Mouse (Mus musculus): ENCODE data around the gene Il1rn. TPM values are rescaled to one million over a fixed set of nuclear protein-coding genes. Genes with fewer than 3 reads are reported as not detected.

Il1rn gene
- total and polyA plus RNA-seq, 3 experiments: not detected

- no peaks in the 10 kb centered on the region for H3K4me1 ChIP-seq (ENCODE audit: control insufficient read depth in 1 of 2, insufficient read depth in 2 of 2, low read length in 2 of 2)
- H3K27ac ChIP-seq (ENCODE audit: control insufficient read depth, low read depth, low read length): no peak overlapping the region
- no peaks in the 10 kb centered on the region for H3K79me2 ChIP-seq (ENCODE audit: control insufficient read depth, insufficient read depth, low read length, poor library complexity)
- DNase-seq (ENCODE audit: low read depth, low spot score): no peak
- H3K9ac ChIP-seq (ENCODE audit: control insufficient read depth, low read depth, low read length, poor library complexity, severe bottlenecking): no peak overlapping the region
- TF ChIP-seq MAFK (IDR thresholded peaks at IDR 0.05; ENCODE audit: borderline replicate concordance, low read depth, low read length) (no peak), CTCF (IDR thresholded peaks at IDR 0.05 in 2 of 3, conservative IDR thresholded peaks at IDR 0.05 in 1 of 3; ENCODE audit: control insufficient read depth in 1 of 3, insufficient read depth in 1 of 3, low read depth in 2 of 3, low read length in 3 of 3, poor library complexity in 1 of 3, severe bottlenecking in 1 of 3) (no peak)
- H3K36me3 ChIP-seq (ENCODE audit: control insufficient read depth in 1 of 2, insufficient read depth in 2 of 2, low read length in 2 of 2): no peaks in the 10 kb centered on the region
- no peaks in the 10 kb centered on the region for H3K27me3 ChIP-seq (ENCODE audit: control insufficient read depth in 1 of 2, insufficient read depth in 2 of 2, low read length in 2 of 2)
- no peak overlapping the region for H3K4me3 ChIP-seq (ENCODE audit: control insufficient read depth in 1 of 2, insufficient read depth in 1 of 2, low read depth in 2 of 2, low read length in 2 of 2)
- no peaks in the 10 kb centered on the region for H3K9me3 ChIP-seq (replicated peaks; ENCODE audit: insufficient read depth, low read length)
Measured at GRCm38 (mm10) chr2:24366214-24366975, 29.7 kb downstream of the Il1rn start.

- H3K9ac ChIP-seq (ENCODE audit: control insufficient read depth, low read depth, low read length, poor library complexity, severe bottlenecking): no peak within 1 kb of the TSS
- H3K4me3 ChIP-seq (ENCODE audit: control insufficient read depth in 1 of 2, insufficient read depth in 1 of 2, low read depth in 2 of 2, low read length in 2 of 2): no peak within 1 kb of the TSS
- no peaks in the 10 kb centered on the region for H3K27me3 ChIP-seq (ENCODE audit: control insufficient read depth in 1 of 2, insufficient read depth in 2 of 2, low read length in 2 of 2)
- no peak for TF ChIP-seq EP300 (IDR thresholded peaks at IDR 0.05; ENCODE audit: low read depth in 1 of 2, low read length in 2 of 2)
- no peak for TF ChIP-seq CTCF (IDR thresholded peaks at IDR 0.05 in 2 of 3, conservative IDR thresholded peaks at IDR 0.05 in 1 of 3; ENCODE audit: control insufficient read depth in 1 of 3, insufficient read depth in 1 of 3, low read depth in 2 of 3, low read length in 3 of 3, poor library complexity in 1 of 3, severe bottlenecking in 1 of 3)
- no peak for TF ChIP-seq ZC3H11A (IDR thresholded peaks at IDR 0.05; ENCODE audit: low read depth, low read length)
- no peak for TF ChIP-seq E2F4 (IDR thresholded peaks at IDR 0.05; ENCODE audit: borderline replicate concordance, low read depth, low read length)
- no peak for TF ChIP-seq TCF12 (IDR thresholded peaks at IDR 0.05; ENCODE audit: low read depth, low read length)
- H3K79me2 ChIP-seq (ENCODE audit: control insufficient read depth, insufficient read depth, low read length, poor library complexity): no peaks in the 10 kb centered on the region
- H3K27ac ChIP-seq (ENCODE audit: control insufficient read depth, low read depth, low read length): no peak within 1 kb of the TSS
- no peaks in the 10 kb centered on the region for H3K9me3 ChIP-seq (replicated peaks; ENCODE audit: insufficient read depth, low read length)
- H3K4me1 ChIP-seq (ENCODE audit: control insufficient read depth in 1 of 2, insufficient read depth in 2 of 2, low read length in 2 of 2): no peaks in the 10 kb centered on the region
- no peak for DNase-seq (ENCODE audit: low read depth, low spot score)
- H3K36me3 ChIP-seq (ENCODE audit: control insufficient read depth in 1 of 2, insufficient read depth in 2 of 2, low read length in 2 of 2): no peaks in the 10 kb centered on the region
Measured at GRCm38 (mm10) chr2:24367030-24367894, 30.6 kb downstream of the Il1rn start, which contains the start of gene Psd4. Psd4 (plus strand) TSS chr2:24367580.

- Histone ChIP-seq H3K9ac (ENCODE audit: control insufficient read depth, low read depth, low read length, poor library complexity, severe bottlenecking) (no peak overlapping the region), H3K9me3 (replicated peaks; ENCODE audit: insufficient read depth, low read length) (no peaks in the 10 kb centered on the region), H3K4me1 (ENCODE audit: control insufficient read depth in 1 of 2, insufficient read depth in 2 of 2, low read length in 2 of 2) (no peaks in the 10 kb centered on the region), H3K36me3 (ENCODE audit: control insufficient read depth in 1 of 2, insufficient read depth in 2 of 2, low read length in 2 of 2) (no peaks in the 10 kb centered on the region), H3K4me3 (ENCODE audit: control insufficient read depth in 1 of 2, insufficient read depth in 1 of 2, low read depth in 2 of 2, low read length in 2 of 2) (no peak overlapping the region), H3K79me2 (ENCODE audit: control insufficient read depth, insufficient read depth, low read length, poor library complexity) (no peaks in the 10 kb centered on the region), H3K27me3 (ENCODE audit: control insufficient read depth in 1 of 2, insufficient read depth in 2 of 2, low read length in 2 of 2) (no peaks in the 10 kb centered on the region), H3K27ac (ENCODE audit: control insufficient read depth, low read depth, low read length) (no peak overlapping the region)
- DNase-seq (ENCODE audit: low read depth, low spot score): no peak
- TF ChIP-seq TAL1 (IDR thresholded peaks at IDR 0.05; ENCODE audit: low read length) (no peak), MAX (IDR thresholded peaks at IDR 0.05; ENCODE audit: low read length) (no peak), GABPA (IDR thresholded peaks at IDR 0.05; ENCODE audit: low read depth, low read length) (no peak), GATA1 (IDR thresholded peaks at IDR 0.05; ENCODE audit: low read depth, low read length) (no peak), SIN3A (IDR thresholded peaks at IDR 0.05; ENCODE audit: low read length) (no peak), ZKSCAN1 (IDR thresholded peaks at IDR 0.05; ENCODE audit: low read depth, low read length) (no peak), POLR2AphosphoS5 (IDR thresholded peaks at IDR 0.05; ENCODE audit: borderline replicate concordance, low read depth, low read length) (no peak), ZMIZ1 (IDR thresholded peaks at IDR 0.05; ENCODE audit: low read depth, low read length) (no peak), ZC3H11A (IDR thresholded peaks at IDR 0.05; ENCODE audit: low read depth, low read length) (no peak), CHD2 (IDR thresholded peaks at IDR 0.05; ENCODE audit: low read length) (no peak), KAT2A (conservative IDR thresholded peaks at IDR 0.05; ENCODE audit: low read depth, low read length) (no peak), NELFE (IDR thresholded peaks at IDR 0.05; ENCODE audit: low read depth, low read length) (no peak), E2F4 (IDR thresholded peaks at IDR 0.05; ENCODE audit: borderline replicate concordance, low read depth, low read length) (no peak), BHLHE40 (IDR thresholded peaks at IDR 0.05; ENCODE audit: borderline replicate concordance, low read depth, low read length) (no peak)
Measured at GRCm38 (mm10) chr2:24367895-24368261, 31.2 kb downstream of the Il1rn start.

Measured in MEL (cell line).